Mouse (Mus musculus) MEL (cell line): ENCODE measurements at regions not wholly inside any gene's neighbourhood (a gene's known extent, or its start where the extent isn't known, plus 50 kb on each side); places are given as distances from the start of the nearest gene placed in this dataset.

Experiments used
- CHD2 ChIP-seq: IDR thresholded peaks from 2 replicates; pipeline ENCODE4 v1.6.1; 2011; ENCODE audit warnings: low read length, improper control_type of control experiment
- CTCF ChIP-seq, 3 experiments: IDR thresholded peaks in 2 of 3; conservative IDR thresholded peaks in 1 of 3; 2 replicates each; pipeline ENCODE4 v1.5.1; 2011 to 2012; ENCODE audit warnings: low read length in 3 of 3, low read depth in 2 of 3, mild to moderate bottlenecking in 2 of 3, improper control_type of control experiment in 1 of 3, inconsistent platforms in 1 of 3, mixed read lengths in 1 of 3, moderate library complexity in 1 of 3; ENCODE audit not compliant: control insufficient read depth in 1 of 3, insufficient read depth in 1 of 3, poor library complexity in 1 of 3, severe bottlenecking in 1 of 3
- EP300 ChIP-seq, 2 experiments: IDR thresholded peaks; 2 replicates each; pipeline ENCODE4 v1.6.1; 2011; ENCODE audit warnings: improper control_type of control experiment in 2 of 2, low read length in 2 of 2, low read depth in 1 of 2, mild to moderate bottlenecking in 1 of 2
- GATA1 ChIP-seq: IDR thresholded peaks from 2 replicates; pipeline ENCODE4 v1.6.1; 2011; ENCODE audit warnings: low read depth, low read length, improper control_type of control experiment
- HCFC1 ChIP-seq: IDR thresholded peaks from 2 replicates; pipeline ENCODE4 v1.6.1; 2012; ENCODE audit warnings: low read depth, mild to moderate bottlenecking, inconsistent platforms, low read length, improper control_type of control experiment, moderate library complexity
- MAFK ChIP-seq: IDR thresholded peaks from 2 replicates; pipeline ENCODE4 v1.6.1; 2011; ENCODE audit warnings: low read depth, mild to moderate bottlenecking, low read length, improper control_type of control experiment, borderline replicate concordance
- MYB ChIP-seq: IDR thresholded peaks from 2 replicates; pipeline ENCODE4 v1.6.1; 2011; ENCODE audit warnings: mild to moderate bottlenecking, low read depth, low read length, improper control_type of control experiment
- POLR2A ChIP-seq, 2 experiments: IDR thresholded peaks; 2 replicates each; pipeline ENCODE4 v1.6.1; 2011 to 2012; ENCODE audit warnings: low read length in 2 of 2, mild to moderate bottlenecking in 2 of 2, control low read depth in 1 of 2, improper control_type of control experiment in 1 of 2, low read depth in 1 of 2, moderate library complexity in 1 of 2; ENCODE audit not compliant: control insufficient read depth in 1 of 2, insufficient read depth in 1 of 2, poor library complexity in 1 of 2
- SMC3 ChIP-seq: IDR thresholded peaks from 2 replicates; pipeline ENCODE4 v1.6.1; 2011; ENCODE audit warnings: low read depth, low read length, improper control_type of control experiment
- TCF12 ChIP-seq: IDR thresholded peaks from 2 replicates; pipeline ENCODE4 v1.6.1; 2014; ENCODE audit warnings: low read depth, mild to moderate bottlenecking, inconsistent platforms, low read length, improper control_type of control experiment, moderate library complexity

DNA sequence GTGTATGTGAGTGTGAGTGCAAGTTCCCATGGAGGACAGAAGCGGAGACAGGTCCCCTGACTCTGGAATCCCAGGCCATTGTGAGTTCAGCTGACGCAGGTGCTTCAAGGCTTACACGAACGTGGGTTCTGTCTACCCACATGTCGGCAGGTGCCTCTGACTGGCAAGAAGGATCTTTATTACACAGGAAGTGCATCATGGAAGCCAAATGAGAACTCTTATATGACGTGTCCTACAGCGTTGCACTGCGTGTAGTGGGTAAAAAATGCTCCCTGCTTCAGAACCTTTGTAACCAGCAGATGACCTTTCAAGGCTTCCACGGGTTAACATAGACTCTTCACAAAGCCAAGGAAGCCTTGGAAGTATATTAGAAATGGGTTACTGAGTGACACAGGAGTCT lies 191.1 kb upstream of the Runx1 start:
- TF ChIP-seq HCFC1, result no peak
- TF ChIP-seq TCF12, result no peak
- TF ChIP-seq MYB, result no peak
- no peak for TF ChIP-seq POLR2A (IDR thresholded peaks at IDR 0.05; ENCODE audit: control insufficient read depth in 1 of 2, insufficient read depth in 1 of 2, low read depth in 1 of 2, low read length in 2 of 2, poor library complexity in 1 of 2)
- TF ChIP-seq GATA1, result no peak
- TF ChIP-seq SMC3, result no peak
- TF ChIP-seq CTCF (IDR thresholded peaks at IDR 0.05 in 2 of 3, conservative IDR thresholded peaks at IDR 0.05 in 1 of 3; ENCODE audit: control insufficient read depth in 1 of 3, insufficient read depth in 1 of 3, low read depth in 2 of 3, low read length in 3 of 3, poor library complexity in 1 of 3, severe bottlenecking in 1 of 3), result no peak
- no peak for TF ChIP-seq EP300 (IDR thresholded peaks at IDR 0.05; ENCODE audit: low read depth in 1 of 2, low read length in 2 of 2)
- TF ChIP-seq MAFK, result no peak
- no peak for TF ChIP-seq CHD2
